Mouse (Mus musculus) embryonic fibroblast, embryonic 13.5 days (primary cell): ENCODE measurements around the gene Aimp2.

Experiments used
- CTCF ChIP-seq: IDR thresholded peaks from 2 replicates; pipeline ENCODE4 v1.5.1; 2011; ENCODE audit warnings: mild to moderate bottlenecking, control low read depth, low read length, moderate library complexity, borderline replicate concordance; ENCODE audit not compliant: insufficient read depth
- POLR2A ChIP-seq: IDR thresholded peaks from 2 replicates; pipeline ENCODE4 v1.6.1; 2011; ENCODE audit warnings: low read depth, mild to moderate bottlenecking, control low read depth, low read length, moderate library complexity

GRCm38 (mm10) chr5:143893396-143893795 is 16.3 kb downstream of the Aimp2 start:
- TF ChIP-seq CTCF (no peak), POLR2A (no peak)
